9 mouse cellular contexts compared by ENCODE assay signal in genomic region chr4:46630390-46630789, GRCm38 (mm10). TPM values are rescaled to one million over a fixed set of nuclear protein-coding genes. Genes with fewer than 3 reads are reported as not detected.
DNase-seq lines count a peak whose midpoint lies in the region; ATAC-seq and TF ChIP-seq lines count a peak whose summit lies in the region.
"Had no signal": no experiment of that assay in that cellular context is flagged by ENCODE, and none has a peak within 500 bp of the region (broad histone marks: within the 10 kb centered on the region; RNA-seq: fewer than 3 reads in every experiment).

No protein-coding gene starts in this region.

- WGBS in lung, postnatal 0 days: 47% methylated on average over 9 of the region's 9 CpGs

- no peak overlapping the region for H3K4me2 ChIP-seq in lung, postnatal 0 days (replicated peaks; ENCODE audit: low read depth, low read length)

- intact Hi-C loops in gastrocnemius, adult 2 months (cut with DNase I): no loop called here

- no peaks in the 10 kb centered on the region for H3K36me3 ChIP-seq in lung, postnatal 0 days (ENCODE audit: insufficient read depth, low read length)

- no peaks in the 10 kb centered on the region for H3K9me3 ChIP-seq in lung, postnatal 0 days (ENCODE audit: low read length)

- TF ChIP-seq CTCF in gastrocnemius, adult 2 months (IDR thresholded peaks at IDR 0.05): peak; percentile 42
- TF ChIP-seq CTCF in lung, postnatal 0 days (IDR thresholded peaks at IDR 0.05): peak; percentile 43

- peak; percentile 93 for ATAC-seq in granulocyte monocyte progenitor cell, adult 5-6 weeks (replicated peaks; ENCODE audit: poor library complexity, severe bottlenecking)
- peak; percentile 47; the same call in 1 of the 2 replicates for ATAC-seq in lung, postnatal 0 days

- H3K27me3 ChIP-seq in lung, postnatal 0 days (replicated peaks; ENCODE audit: insufficient read depth, low read length): no peaks in the 10 kb centered on the region

- no peak overlapping the region for H3K27ac ChIP-seq in gastrocnemius, adult 2 months
- no peak overlapping the region for H3K27ac ChIP-seq in lung, postnatal 0 days (ENCODE audit: low read length)

- H3K9ac ChIP-seq in lung, postnatal 0 days (replicated peaks; ENCODE audit: low read depth): no peak overlapping the region

- TF ChIP-seq EP300 in lung, postnatal 0 days (IDR thresholded peaks at IDR 0.05): no peak

- no peak overlapping the region for H3K4me3 ChIP-seq in gastrocnemius, adult 2 months
- no peak overlapping the region for H3K4me3 ChIP-seq in lung, postnatal 0 days (ENCODE audit: low read depth, low read length)
- H3K4me3 ChIP-seq: erythroblast, embryonic 14.5 days had no signal

- H3K4me1 ChIP-seq in lung, postnatal 0 days (ENCODE audit: insufficient read depth, low read depth, low read length): no peaks in the 10 kb centered on the region

- DNase-seq in gastrocnemius, adult 2 months: no peak
- no peak for DNase-seq in gastrocnemius, adult 8-10 months (ENCODE audit: low spot score in 2 of 2)
- DNase-seq in 416B (ENCODE audit: low read depth): peak; percentile 96
- DNase-seq in lung, postnatal 0 days (ENCODE audit: low spot score): peak; percentile 59
- DNase-seq in left cerebral cortex, adult 18-20 months (ENCODE audit: low spot score in 2 of 2): no peak
- DNase-seq in right cerebral cortex, postnatal 36 days (ENCODE audit: low spot score in 2 of 2): no peak
- DNase-seq in neural tube, embryonic 10.5 days (ENCODE audit: extremely low spot score, low spot score): no peak

RNA-seq across cellular contexts. Expression of gene Tbc1d2, which starts 19.6 kb away (rescaled TPM):
- under 1 TPM; 0.39 to 0.59 TPM for total RNA-seq in gastrocnemius, adult 2 months (2021)
- total RNA-seq in gastrocnemius, adult 8-10 months (2022): under 1 TPM; 0.29 to 0.58 (median 0.37) TPM
- total RNA-seq in granulocyte monocyte progenitor cell, adult 5-6 weeks (2014; fragmentation: Nextera tagmentation): 5.4 and 8.7 TPM in 2 replicates
- 4.4 and 6.8 TPM in 2 replicates for total RNA-seq in granulocyte monocyte progenitor cell, adult 5-6 weeks (2017)
- 6.7 and 6.9 TPM in 2 replicates for polyA plus RNA-seq in lung, postnatal 0 days (2015; fragmentation: Nextera tagmentation; extraction: Ambion mirVana)
- total RNA-seq in left cerebral cortex, adult 18-20 months (2021): 1 to 10 TPM; 4.0 to 4.4 TPM

RNA-seq across cellular contexts. Expression of gene Coro2a, which starts 28.4 kb away (rescaled TPM):
- under 1 TPM; 0.10 to 0.39 TPM for total RNA-seq in gastrocnemius, adult 2 months (2021)
- total RNA-seq in gastrocnemius, adult 8-10 months (2022): under 1 TPM in 3 of 4 experiments, not detected in 1; 0.22 to 0.61 (median 0.27) TPM
- 73.0 and 78.4 TPM in 2 replicates for total RNA-seq in granulocyte monocyte progenitor cell, adult 5-6 weeks (2014; fragmentation: Nextera tagmentation)
- 22.0 and 28.4 TPM in 2 replicates for total RNA-seq in granulocyte monocyte progenitor cell, adult 5-6 weeks (2017)
- 2.3 and 2.5 TPM in 2 replicates for polyA plus RNA-seq in lung, postnatal 0 days (2015; fragmentation: Nextera tagmentation; extraction: Ambion mirVana)
- 10 to 100 TPM; 23.5 to 26.2 TPM for total RNA-seq in left cerebral cortex, adult 18-20 months (2021)

Comparison
In these comparisons a context has a peak if more than half of its experiments do, and no peak if none do; other contexts are left out.
1. DNase-seq: peak in 416B (single experiment) and lung, postnatal 0 days (single experiment); none in gastrocnemius, adult 2 months (single experiment), gastrocnemius, adult 8-10 months (0 of 2), left cerebral cortex, adult 18-20 months (0 of 2), right cerebral cortex, postnatal 36 days (0 of 2) and neural tube, embryonic 10.5 days (single experiment).
2. RNA of gene Coro2a, which starts 28.4 kb away (total RNA-seq): 22.0 to 78.4 TPM in granulocyte monocyte progenitor cell, adult 5-6 weeks and 23.5 to 26.2 TPM in left cerebral cortex, adult 18-20 months; 0.10 to 0.39 TPM in gastrocnemius, adult 2 months and 0.22 to 0.61 TPM in gastrocnemius, adult 8-10 months; every median in the first group is over 10 times any median in the second.